Mouse (Mus musculus): ENCODE results near the gene Mfsd2b. TPM values are rescaled to one million over a fixed set of nuclear protein-coding genes. Genes with fewer than 3 reads are reported as not detected.

Mfsd2b gene
- polyA plus RNA-seq, 1 experiment from 2014 or later: 1.3 TPM

DNA sequence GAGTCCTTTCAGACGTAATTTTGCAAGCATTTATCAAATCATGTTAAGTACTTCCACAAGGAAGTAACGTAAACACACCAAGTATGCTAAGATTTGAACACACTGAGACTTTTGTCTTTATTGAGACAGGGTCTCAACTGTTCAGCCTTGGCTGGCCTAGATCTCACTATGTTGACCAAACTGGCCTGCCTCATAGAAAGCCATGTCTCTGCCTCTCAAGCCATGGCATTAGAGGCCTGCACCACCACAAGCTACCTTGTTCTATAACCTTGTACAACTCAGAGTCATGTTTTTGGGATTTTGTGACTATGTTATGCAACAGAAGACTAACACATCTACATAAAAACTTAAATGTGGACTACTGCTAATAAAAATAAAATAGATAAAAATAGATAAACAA lies 7.9 kb upstream of the Mfsd2b start:
- WGBS: 92% methylated on average over 2 of the region's 2 CpGs
- ATAC-seq (ENCODE audit: low FRiP score, low TSS enrichment): no peak
- Histone ChIP-seq H3K36me3 (ENCODE audit: control insufficient read depth, insufficient read depth, low read length) (peaks cover 15% of the 10 kb centered on the region; the same call in 1 of the 2 replicates), H3K9ac (ENCODE audit: low read depth, low read length) (no peak overlapping the region), H3K27me3 (ENCODE audit: control insufficient read depth, insufficient read depth, low read length) (no peaks in the 10 kb centered on the region), H3K4me3 (ENCODE audit: low read length) (no peak overlapping the region), H3K4me1 (ENCODE audit: control insufficient read depth, insufficient read depth, low read length) (no peaks in the 10 kb centered on the region), H3K4me2 (replicated peaks; ENCODE audit: low read depth, low read length) (no peak overlapping the region), H3K27ac (ENCODE audit: low read depth, low read length) (no peak overlapping the region), H3K9me3 (ENCODE audit: control insufficient read depth, low read length) (no peaks in the 10 kb centered on the region)

DNA sequence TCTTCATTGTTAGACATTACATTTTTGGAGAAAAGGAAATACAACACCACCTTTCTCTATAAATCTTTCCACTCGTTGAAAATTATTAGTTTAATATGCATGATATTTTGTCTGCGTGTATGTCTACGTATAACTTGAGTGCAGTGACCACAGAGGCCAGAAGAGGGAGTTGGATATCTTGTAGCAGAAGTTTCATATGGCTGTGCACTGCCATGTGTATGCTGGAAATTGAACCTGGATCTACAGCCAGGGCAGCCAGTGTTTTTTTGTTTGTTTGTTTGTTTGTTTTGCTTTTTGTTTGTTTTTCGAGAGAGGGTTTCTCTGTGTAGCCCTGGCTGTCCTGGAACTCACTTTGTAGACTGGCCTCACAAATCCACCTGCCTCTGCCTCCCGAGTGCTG lies 4.9 kb upstream of the Mfsd2b start:
- 97% methylated on average over 5 of the region's 5 CpGs for WGBS
- ATAC-seq (ENCODE audit: low FRiP score, low TSS enrichment): no peak
- no peaks in the 10 kb centered on the region for H3K27me3 ChIP-seq (ENCODE audit: control insufficient read depth, insufficient read depth, low read length)

DNA sequence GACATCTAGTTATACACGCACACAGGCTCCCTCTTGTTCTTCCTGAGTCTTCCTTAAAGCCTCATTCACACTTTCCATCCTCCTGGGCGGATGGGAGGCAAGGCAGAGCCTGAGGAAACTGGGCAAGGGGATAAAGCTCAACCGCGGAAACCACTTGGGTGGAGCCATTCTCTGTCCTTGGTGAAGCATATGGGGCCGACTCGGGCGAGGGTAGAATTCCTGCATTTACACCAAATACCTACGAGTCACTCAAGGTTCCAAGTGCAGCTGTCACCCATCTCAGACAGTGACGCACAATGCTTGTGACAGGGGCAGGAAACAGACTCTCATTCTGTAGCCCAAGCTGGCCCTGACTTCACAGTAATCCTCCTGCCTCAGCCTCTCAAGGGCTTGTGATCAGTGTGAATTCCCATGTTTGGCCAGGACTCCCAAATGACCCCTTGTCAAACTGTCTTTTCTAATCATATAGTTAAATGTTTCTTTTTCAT lies 4.2 kb upstream of the Mfsd2b start:
- no peaks in the 10 kb centered on the region for H3K4me1 ChIP-seq (ENCODE audit: control insufficient read depth, insufficient read depth, low read length)
- WGBS: 88% methylated on average over 9 of the region's 9 CpGs

More for the DNA sequence above, 4.9 kb upstream of the Mfsd2b start:
- H3K4me3 ChIP-seq (ENCODE audit: low read length): no peak overlapping the region
- no peaks in the 10 kb centered on the region for H3K4me1 ChIP-seq (ENCODE audit: control insufficient read depth, insufficient read depth, low read length)
- no peaks in the 10 kb centered on the region for H3K9me3 ChIP-seq (ENCODE audit: control insufficient read depth, low read length)
- H3K36me3 ChIP-seq (ENCODE audit: control insufficient read depth, insufficient read depth, low read length): peaks cover 12% of the 10 kb centered on the region; the same call in 1 of the 2 replicates
- H3K27ac ChIP-seq (ENCODE audit: low read depth, low read length): no peak overlapping the region
- H3K9ac ChIP-seq (ENCODE audit: low read depth, low read length): no peak overlapping the region
- no peak overlapping the region for H3K4me2 ChIP-seq (replicated peaks; ENCODE audit: low read depth, low read length)

DNA sequence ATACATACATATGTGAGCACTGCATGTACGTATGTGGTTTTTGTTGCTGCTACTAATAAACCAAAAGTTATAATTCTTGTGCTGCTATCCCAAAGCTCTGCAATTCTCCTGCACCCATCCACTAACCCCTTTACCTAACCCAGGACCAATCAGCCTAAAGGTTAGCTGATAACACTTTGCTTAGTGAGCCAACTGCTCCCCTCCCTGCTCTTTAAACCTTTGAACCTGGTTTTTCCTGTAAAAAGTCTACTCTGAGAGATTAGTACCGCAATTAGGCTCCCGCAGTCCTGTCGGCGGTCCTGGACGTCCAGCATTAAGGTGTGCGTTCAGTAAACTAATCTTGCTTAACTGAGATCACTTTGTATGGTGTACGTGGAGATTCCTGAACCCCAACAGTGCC lies 1.5 kb upstream of the Mfsd2b start:
- H3K4me2 ChIP-seq (replicated peaks; ENCODE audit: low read depth, low read length): no peak overlapping the region
- H3K4me3 ChIP-seq (ENCODE audit: low read length): no peak overlapping the region
- no peaks in the 10 kb centered on the region for H3K27me3 ChIP-seq (ENCODE audit: control insufficient read depth, insufficient read depth, low read length)
- 87% methylated on average over 8 of the region's 8 CpGs for WGBS
- no peak overlapping the region for H3K9ac ChIP-seq (ENCODE audit: low read depth, low read length)
- no peaks in the 10 kb centered on the region for H3K9me3 ChIP-seq (ENCODE audit: control insufficient read depth, low read length)
- H3K4me1 ChIP-seq (ENCODE audit: control insufficient read depth, insufficient read depth, low read length): no peaks in the 10 kb centered on the region
- H3K36me3 ChIP-seq (ENCODE audit: control insufficient read depth, insufficient read depth, low read length): no peaks in the 10 kb centered on the region; the same call in 1 of the 2 replicates
- H3K27ac ChIP-seq (ENCODE audit: low read depth, low read length): no peak overlapping the region
- no peak for ATAC-seq (ENCODE audit: low FRiP score, low TSS enrichment)

More for the DNA sequence above, 4.2 kb upstream of the Mfsd2b start:
- ATAC-seq (ENCODE audit: low FRiP score, low TSS enrichment): no peak
- no peak overlapping the region for H3K27ac ChIP-seq (ENCODE audit: low read depth, low read length)
- no peaks in the 10 kb centered on the region for H3K9me3 ChIP-seq (ENCODE audit: control insufficient read depth, low read length)
- peaks cover 12% of the 10 kb centered on the region; the same call in 1 of the 2 replicates for H3K36me3 ChIP-seq (ENCODE audit: control insufficient read depth, insufficient read depth, low read length)
- no peak overlapping the region for H3K4me2 ChIP-seq (replicated peaks; ENCODE audit: low read depth, low read length)
- no peaks in the 10 kb centered on the region for H3K27me3 ChIP-seq (ENCODE audit: control insufficient read depth, insufficient read depth, low read length)
- H3K4me3 ChIP-seq (ENCODE audit: low read length): no peak overlapping the region
- H3K9ac ChIP-seq (ENCODE audit: low read depth, low read length): no peak overlapping the region

DNA sequence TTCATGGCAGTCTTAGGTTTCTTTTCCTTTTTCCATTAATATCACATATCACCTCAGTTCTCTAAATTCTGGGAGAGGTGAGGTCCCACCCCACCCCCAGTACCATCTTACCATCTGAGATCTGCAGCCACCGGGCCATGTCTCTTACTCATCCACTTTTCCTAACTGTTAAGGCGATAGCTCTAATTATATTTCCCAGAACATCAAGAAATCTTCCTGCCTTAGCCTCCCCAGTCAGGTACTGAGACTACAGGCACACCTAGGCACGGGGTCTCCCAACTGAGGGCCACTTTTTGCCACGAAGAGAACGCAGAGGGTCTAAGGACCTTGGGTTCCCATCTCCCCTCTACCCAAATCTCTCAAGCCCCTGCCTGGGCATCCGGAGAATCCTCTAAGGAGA lies 628 bp downstream of the Mfsd2b start:
- Histone ChIP-seq H3K4me2 (replicated peaks; ENCODE audit: low read depth, low read length) (peak overlapping the region; percentile 62), H3K9ac (ENCODE audit: low read depth, low read length) (peak overlapping the region; percentile 47), H3K27ac (ENCODE audit: low read depth, low read length) (no peak overlapping the region), H3K9me3 (ENCODE audit: control insufficient read depth, low read length) (no peaks in the 10 kb centered on the region), H3K4me1 (ENCODE audit: control insufficient read depth, insufficient read depth, low read length) (no peaks in the 10 kb centered on the region; the same call in 1 of the 2 replicates), H3K27me3 (ENCODE audit: control insufficient read depth, insufficient read depth, low read length) (no peaks in the 10 kb centered on the region), H3K36me3 (ENCODE audit: control insufficient read depth, insufficient read depth, low read length) (no peaks in the 10 kb centered on the region), H3K4me3 (ENCODE audit: low read length) (peak overlapping the region; percentile 33; the same call in 1 of the 2 replicates)
- WGBS: 73% methylated on average over 6 of the region's 6 CpGs
- ATAC-seq (ENCODE audit: low FRiP score, low TSS enrichment): no peak

DNA sequence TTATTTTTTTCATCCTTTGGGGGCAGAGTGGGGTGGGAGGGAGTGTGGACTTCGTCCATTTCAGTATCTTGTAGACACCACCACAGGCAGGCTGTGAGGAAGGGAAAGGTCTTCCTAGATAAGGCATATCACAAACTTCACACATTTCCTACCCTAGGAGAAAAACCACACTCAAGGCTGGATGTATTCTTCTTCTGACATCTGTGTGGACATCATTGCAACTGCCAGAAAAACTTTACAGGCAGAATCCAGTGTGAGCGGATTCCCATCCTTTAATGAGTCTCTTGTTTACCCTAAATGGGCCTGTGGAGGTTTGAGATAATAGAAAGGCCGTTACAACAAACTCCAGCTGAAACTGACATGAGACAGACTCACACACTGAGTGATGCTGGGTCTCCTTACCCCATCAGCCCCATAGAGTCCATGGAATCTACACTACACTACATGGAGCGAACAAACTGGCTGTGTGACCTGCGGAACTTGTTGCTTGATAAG lies 1.1 kb downstream of the Mfsd2b start:
- H3K27ac ChIP-seq (ENCODE audit: low read depth, low read length): no peak overlapping the region
- 81% methylated on average over 5 of the region's 5 CpGs for WGBS
- no peaks in the 10 kb centered on the region for H3K9me3 ChIP-seq (ENCODE audit: control insufficient read depth, low read length)
- H3K4me2 ChIP-seq (replicated peaks; ENCODE audit: low read depth, low read length): no peak overlapping the region
- no peaks in the 10 kb centered on the region; the same call in 1 of the 2 replicates for H3K4me1 ChIP-seq (ENCODE audit: control insufficient read depth, insufficient read depth, low read length)
- no peak overlapping the region for H3K9ac ChIP-seq (ENCODE audit: low read depth, low read length)
- ATAC-seq (ENCODE audit: low FRiP score, low TSS enrichment): no peak
- no peaks in the 10 kb centered on the region for H3K27me3 ChIP-seq (ENCODE audit: control insufficient read depth, insufficient read depth, low read length)
- no peaks in the 10 kb centered on the region for H3K36me3 ChIP-seq (ENCODE audit: control insufficient read depth, insufficient read depth, low read length)
- H3K4me3 ChIP-seq (ENCODE audit: low read length): no peak overlapping the region

DNA sequence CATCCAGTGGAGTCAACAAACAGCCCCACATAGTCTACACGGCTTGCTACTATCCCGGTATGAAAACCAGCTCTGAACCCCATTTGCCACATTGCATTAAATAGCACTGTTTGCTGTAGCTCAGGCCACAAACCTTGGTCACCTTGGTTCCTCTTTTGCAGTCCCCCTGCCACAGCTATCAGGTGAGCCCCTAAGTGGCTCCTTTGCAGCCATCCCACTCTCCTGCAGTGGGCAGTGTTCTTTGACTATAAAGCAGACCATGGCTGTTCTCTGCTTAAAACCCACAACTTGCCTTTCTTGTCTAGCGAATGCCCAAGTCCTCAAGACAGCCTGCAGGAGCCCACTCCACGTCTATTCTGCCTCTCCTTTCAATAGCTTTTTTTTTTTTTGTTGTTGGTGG lies 1.9 kb downstream of the Mfsd2b start:
- Histone ChIP-seq H3K27ac (ENCODE audit: low read depth, low read length) (no peak overlapping the region), H3K9ac (ENCODE audit: low read depth, low read length) (no peak overlapping the region), H3K9me3 (ENCODE audit: control insufficient read depth, low read length) (no peaks in the 10 kb centered on the region), H3K4me1 (ENCODE audit: control insufficient read depth, insufficient read depth, low read length) (no peaks in the 10 kb centered on the region; the same call in 1 of the 2 replicates), H3K27me3 (ENCODE audit: control insufficient read depth, insufficient read depth, low read length) (no peaks in the 10 kb centered on the region), H3K4me3 (ENCODE audit: low read length) (no peak overlapping the region), H3K4me2 (replicated peaks; ENCODE audit: low read depth, low read length) (no peak overlapping the region), H3K36me3 (ENCODE audit: control insufficient read depth, insufficient read depth, low read length) (no peaks in the 10 kb centered on the region)
- no peak for ATAC-seq (ENCODE audit: low FRiP score, low TSS enrichment)
- WGBS: 66% methylated on average over 4 of the region's 4 CpGs

DNA sequence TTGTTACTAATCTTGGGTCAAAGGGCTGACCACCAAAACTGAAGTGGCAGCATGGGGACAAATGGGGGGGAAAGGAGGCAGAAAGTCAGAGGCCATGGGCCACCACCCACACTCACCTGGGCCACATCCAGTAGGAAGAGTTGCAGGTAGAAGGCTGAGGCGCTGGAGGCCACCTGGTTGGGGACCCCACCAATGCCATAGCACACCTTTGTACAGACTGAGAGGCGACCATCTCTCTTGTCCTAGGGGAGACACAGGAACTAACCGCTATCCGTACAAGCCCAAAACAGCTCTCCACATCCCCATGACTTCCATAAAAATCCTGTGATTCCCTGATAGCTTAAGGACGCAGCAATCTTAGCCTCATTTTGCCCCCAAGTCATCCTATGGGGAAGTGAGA lies 2.9 kb downstream of the Mfsd2b start:
- H3K4me3 ChIP-seq (ENCODE audit: low read length): no peak overlapping the region
- WGBS: 92% methylated on average over 5 of the region's 5 CpGs
- H3K9ac ChIP-seq (ENCODE audit: low read depth, low read length): no peak overlapping the region

DNA sequence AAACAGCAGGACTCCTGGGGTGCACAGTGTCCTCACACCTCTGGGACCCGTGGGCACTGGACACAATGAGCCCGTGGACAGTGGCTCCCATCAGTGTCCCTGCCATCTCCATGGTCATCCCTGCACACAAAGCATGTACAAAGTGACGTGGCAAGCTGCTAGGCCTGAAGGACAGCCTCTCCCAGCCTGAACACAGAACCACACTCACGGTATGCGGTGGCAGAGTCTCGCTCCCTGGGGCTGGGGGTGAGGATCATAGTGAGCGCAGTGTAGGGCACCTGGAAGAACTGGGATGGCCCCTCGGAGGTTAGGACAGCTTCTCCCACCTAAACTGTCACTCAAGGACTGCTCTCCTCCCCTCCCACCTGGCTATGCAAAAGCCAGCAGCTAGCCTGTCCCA lies 5.2 kb downstream of the Mfsd2b start:
- Histone ChIP-seq H3K4me2 (replicated peaks; ENCODE audit: low read depth, low read length) (no peak overlapping the region), H3K36me3 (ENCODE audit: control insufficient read depth, insufficient read depth, low read length) (no peaks in the 10 kb centered on the region), H3K27ac (ENCODE audit: low read depth, low read length) (no peak overlapping the region), H3K9me3 (ENCODE audit: control insufficient read depth, low read length) (no peaks in the 10 kb centered on the region), H3K4me1 (ENCODE audit: control insufficient read depth, insufficient read depth, low read length) (peaks cover 2% of the 10 kb centered on the region), H3K9ac (ENCODE audit: low read depth, low read length) (no peak overlapping the region), H3K4me3 (ENCODE audit: low read length) (no peak overlapping the region), H3K27me3 (ENCODE audit: control insufficient read depth, insufficient read depth, low read length) (no peaks in the 10 kb centered on the region)
- 81% methylated on average over 8 of the region's 8 CpGs for WGBS
- ATAC-seq (ENCODE audit: low FRiP score, low TSS enrichment): no peak

More for the DNA sequence above, 2.9 kb downstream of the Mfsd2b start:
- Histone ChIP-seq H3K36me3 (ENCODE audit: control insufficient read depth, insufficient read depth, low read length) (no peaks in the 10 kb centered on the region), H3K27ac (ENCODE audit: low read depth, low read length) (no peak overlapping the region), H3K4me2 (replicated peaks; ENCODE audit: low read depth, low read length) (no peak overlapping the region), H3K4me1 (ENCODE audit: control insufficient read depth, insufficient read depth, low read length) (no peaks in the 10 kb centered on the region; the same call in 1 of the 2 replicates), H3K27me3 (ENCODE audit: control insufficient read depth, insufficient read depth, low read length) (no peaks in the 10 kb centered on the region), H3K9me3 (ENCODE audit: control insufficient read depth, low read length) (no peaks in the 10 kb centered on the region)
- no peak for ATAC-seq (ENCODE audit: low FRiP score, low TSS enrichment)
